Mouse (Mus musculus) frontal cortex, postnatal 14 days (tissue): Measurements from ENCODE around the gene Smim22.
A peak's percentile ranks its signal among the peaks of the same experiment; 100 is the strongest.

ENCODE experiments used
- DNase-seq, 2 experiments: peaks; one replicate each; pipeline ENCODE4 v3.0.0; 2022; ENCODE audit warnings: low spot score in 2 of 2

Gene Smim22

DNA sequence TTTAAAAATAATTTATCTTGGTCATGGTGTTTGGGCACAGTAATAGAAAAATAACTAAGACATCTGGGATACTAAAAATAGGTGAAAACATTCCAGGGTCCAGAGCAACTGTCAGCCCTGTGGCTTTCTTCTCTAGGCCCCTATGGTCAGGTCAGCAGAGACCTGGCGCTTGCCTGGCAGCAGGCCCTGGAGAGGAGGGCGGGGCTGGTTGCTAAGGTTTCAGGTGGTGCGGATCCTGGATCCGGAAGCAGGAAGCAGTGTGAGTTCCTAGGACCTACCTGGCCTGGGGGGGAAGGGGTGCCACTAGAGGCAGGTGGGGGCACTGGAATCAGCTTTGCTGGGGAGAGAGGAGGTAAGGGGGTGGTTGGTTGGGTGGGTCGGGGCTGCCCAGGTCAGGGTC lies at the start of gene Smim22:
Smim22 (plus strand) TSS at position 222 of the 400 bp plus-strand sequence.
- no peak for DNase-seq

DNA sequence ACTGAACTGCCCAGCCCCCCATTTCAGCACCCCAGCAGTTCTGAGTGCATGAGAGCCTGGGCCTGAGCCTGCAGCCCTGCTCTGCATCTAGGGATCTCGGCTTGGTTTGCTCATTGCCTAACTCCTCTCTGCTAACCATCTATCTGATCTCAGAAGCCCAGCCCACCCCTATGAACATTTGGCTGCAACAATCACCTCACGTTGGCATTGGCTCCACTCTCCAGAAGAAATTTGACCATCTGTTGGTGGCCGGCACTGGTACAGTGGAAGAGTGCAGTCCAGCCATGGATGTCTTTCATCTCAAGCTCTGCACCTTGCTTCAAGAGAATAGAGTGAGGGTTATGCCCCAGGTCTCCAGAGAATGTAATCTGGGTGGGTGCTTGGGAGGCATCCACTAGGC lies 49.6 kb upstream of the Smim22 start:
- DNase-seq = no peak

- no peak for DNase-seq
Measured at GRCm38 (mm10) chr16:4960260-4960659, 46.8 kb upstream of the Smim22 start.

GRCm38 (mm10) chr16:4963346-4963745 lies 43.7 kb upstream of the Smim22 start:
- no peak for DNase-seq

DNA sequence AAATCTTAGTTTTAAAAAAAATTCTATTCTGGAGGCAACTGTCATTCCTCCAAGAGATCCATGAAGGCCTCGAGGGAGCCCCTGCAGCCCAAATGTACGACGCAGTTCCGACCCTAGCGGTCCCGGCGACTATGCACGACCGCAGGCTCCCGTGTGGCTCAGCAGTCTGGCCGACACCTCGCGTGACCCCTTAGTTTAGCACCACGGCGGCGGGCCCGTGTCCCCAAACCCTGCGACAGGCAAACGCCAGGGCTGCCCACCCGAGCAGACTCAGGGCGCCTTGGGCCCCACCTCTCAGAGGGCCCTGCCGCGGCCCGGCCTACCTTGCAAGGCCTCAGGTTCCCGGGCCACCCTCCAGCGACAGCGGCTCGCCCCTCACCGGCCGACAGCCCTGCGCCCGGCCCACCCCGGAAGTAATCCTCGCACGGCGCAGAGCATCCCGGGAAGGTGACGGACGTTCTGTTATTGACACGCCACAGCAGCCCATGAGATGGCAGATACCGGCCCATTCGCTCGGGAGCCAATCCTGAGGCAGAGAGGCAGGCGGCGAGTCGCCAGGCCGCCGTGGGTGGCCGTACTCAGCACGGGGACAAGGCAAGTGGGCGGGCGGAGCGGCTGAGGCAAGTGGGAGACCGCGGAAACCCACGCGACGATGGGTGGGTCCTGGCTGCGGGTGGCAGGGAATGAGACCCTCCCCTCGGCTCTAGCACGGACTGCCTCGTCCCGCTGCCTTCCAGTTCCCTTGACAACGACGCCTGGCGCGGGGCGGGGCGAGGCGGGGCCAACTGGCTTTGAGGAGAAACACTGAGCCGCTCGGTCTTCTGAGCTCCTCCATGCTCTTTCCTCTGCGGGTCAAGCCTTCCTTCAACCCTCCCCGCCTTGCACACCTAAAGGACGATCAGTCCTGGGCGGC lies 43.0 kb upstream of the Smim22 start, which contains the start of gene Anks3:
Anks3 (minus strand) TSS at position 409 of the 913 bp plus-strand sequence.
- DNase-seq = peak; percentile 98 to 99

DNA sequence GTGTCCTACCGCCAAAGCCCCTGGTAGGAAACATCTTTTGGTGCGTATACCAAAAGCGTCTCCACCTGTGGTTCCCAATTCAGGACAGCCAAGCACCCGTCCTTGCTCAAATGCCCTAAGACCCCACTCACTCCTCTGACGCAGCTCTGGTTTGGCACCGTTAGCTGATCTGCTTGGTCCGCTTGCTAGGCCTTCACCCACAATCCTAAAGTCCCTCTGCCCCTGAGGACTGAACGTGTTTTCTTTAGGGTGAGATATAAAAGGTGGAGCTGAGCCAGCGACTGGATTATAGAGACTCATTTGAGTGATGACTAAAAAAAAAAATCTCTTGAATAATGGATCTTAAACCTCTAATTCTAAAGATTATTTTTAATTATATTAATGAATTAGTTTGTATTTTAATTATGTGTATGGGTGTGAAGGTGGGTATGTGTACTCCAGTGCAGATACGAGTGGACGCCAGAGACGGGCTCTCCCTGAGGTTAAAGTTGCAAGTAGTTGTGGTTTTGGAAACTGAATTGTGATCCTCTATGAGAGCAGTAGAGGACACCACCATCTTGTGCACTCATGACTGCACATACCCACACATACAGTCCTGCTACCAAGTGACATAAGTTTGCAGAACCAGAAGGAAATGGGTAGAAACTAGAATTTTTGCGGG lies 42.2 kb upstream of the Smim22 start:
- DNase-seq = no peak

DNA sequence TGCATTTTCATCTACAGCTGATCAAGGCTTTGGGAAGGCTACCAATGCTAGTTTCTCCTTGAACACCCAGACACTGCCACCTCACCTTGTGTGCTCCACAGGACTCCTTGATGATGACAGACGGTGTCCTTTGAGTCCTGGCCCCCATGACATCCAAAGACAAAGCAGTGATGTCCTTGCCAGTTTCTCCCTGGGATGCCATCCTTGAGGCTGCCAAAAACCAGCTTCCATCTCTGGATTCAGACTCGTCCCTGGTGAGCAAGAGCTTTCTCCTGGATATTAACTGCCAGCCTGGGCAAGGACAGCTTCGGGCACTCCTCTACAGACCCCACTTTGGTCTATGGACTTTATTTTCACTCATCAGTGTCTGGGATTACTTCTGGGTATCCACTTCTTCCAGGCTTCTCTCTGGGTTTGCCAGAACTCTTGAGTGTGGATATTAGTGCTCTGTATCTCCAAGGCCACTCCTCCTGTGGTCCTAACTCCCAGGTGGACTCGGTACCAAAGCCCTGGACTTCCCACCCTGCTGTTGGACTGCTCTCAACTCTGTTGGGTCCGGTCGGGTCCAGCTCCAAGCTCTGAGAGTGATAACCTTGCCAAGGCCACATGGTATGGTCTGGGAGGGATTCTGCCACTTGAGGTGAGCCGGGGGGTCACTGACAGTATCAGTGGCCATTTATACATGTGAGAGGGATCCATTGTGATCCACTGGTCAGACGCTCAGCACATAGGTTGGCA lies 41.5 kb upstream of the Smim22 start:
- no peak for DNase-seq

DNA sequence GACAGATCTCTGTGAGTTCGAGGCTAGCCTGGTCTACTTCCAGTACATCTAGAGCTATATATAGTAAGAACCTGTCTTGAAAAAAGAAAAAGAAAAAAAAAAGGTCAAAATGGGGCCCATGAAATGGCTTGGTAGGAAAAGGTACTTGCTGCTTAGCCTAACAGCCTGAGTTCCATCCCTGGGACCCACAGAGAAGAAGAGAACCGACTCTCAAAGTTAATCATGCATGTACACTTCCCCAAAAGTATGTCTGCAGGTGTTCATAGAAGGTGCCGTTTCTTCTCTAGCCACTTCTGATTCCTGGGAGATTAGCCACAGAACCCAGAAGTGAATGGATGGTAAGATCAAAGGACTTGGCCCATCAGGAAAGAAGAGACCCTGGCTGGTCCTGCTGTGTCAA lies 38.7 kb upstream of the Smim22 start:
- DNase-seq = no peak

GRCm38 (mm10) chr16:4969055-4969843 lies 37.8 kb upstream of the Smim22 start:
- DNase-seq = no peak

DNA sequence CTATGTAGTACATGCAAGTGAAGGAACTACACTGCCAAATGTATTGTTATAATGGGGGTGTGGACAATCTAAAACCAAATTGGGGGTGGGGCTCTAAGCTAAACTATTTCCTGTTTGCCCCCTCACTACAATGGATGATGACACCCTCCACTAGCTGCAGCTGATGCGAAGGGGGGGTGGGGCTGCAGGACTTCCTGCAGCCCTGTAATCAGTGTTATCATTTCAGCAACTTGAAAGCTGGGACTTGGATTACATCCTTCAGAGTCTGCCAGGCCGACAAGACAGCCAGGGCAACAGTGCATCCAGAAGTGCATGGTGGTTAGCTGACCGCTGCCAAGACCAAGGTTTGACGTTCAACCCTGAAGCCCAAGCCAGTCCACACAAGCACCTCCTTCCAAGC lies 35.5 kb upstream of the Smim22 start:
- DNase-seq = no peak

DNA sequence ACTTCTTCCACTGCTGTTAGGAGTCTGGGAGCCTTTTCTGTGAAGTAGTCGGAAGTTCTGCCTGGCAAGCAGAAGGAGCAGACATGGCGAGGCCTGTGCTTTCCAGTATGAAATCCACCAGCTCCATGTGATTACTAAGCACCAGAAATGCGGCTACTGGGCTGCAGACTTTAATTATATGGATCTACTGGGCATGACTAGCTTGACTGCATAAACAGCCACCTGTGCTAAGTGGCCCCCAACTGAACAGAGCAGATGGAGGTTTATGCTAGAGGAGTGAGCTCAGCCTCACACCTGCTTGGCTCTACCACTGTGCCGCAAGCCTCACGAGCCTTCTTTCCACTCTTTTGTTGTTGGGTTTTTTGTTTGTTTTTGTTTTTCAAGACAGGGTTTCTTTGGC lies 32.6 kb upstream of the Smim22 start:
- no peak for DNase-seq

DNA sequence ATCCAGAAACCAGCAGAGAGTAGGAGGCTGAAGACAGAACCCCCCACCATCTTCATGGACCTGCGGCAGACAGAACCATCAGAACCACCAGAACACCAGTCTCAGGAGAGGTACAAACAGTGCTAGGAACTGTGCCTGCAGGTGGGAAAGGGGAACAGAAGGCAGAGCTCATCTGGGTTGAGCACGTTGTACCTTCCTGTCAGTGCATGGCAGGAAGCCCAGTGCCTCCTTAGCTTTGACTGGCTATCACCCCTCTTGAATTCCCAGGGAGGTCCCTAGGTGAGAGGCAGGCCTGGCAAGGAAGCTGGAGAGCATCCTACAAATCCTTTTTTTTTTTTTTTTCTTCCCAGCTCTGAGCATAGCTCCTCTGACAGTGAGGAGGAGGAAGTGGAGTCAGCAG lies 30.9 kb upstream of the Smim22 start:
- no peak for DNase-seq

DNA sequence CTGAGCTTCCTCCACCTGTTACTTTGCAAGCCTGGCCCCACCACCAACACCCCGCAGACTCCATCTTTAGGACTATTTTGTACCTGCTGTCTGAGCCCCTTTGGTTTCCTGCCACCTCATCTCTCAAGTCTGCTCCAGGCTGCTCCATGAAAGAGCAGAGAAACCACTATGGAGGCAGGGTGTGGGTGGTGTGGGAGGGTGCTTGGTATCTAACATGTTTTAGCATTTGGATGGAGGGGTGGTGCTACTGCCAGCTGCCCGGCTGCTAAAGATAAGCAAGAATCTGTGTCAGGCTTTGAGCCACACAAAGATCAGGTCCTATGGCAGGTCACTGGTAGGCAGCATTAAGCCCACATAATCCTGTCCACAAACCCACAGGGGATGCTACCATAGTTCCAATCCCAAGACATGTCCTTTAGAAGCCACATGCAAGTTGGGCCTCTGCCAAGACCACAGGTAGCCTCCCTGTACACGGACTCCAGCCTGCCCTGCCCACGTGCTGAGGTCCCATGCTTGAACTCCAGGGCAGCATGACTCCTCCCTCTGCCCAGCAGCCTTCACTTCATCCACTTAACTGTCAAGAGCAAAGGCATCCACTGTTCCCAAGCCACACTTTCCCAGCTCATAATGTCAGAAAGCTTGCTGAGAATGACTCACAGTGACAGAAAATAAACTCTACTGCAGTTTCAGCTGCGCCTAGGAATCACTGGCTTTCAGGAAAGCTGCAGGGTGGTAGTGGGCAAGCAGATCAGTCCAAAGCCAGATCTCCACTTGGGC lies 28.6 kb upstream of the Smim22 start:
- peak in 1 of 2 experiments; percentile 28 for DNase-seq

DNA sequence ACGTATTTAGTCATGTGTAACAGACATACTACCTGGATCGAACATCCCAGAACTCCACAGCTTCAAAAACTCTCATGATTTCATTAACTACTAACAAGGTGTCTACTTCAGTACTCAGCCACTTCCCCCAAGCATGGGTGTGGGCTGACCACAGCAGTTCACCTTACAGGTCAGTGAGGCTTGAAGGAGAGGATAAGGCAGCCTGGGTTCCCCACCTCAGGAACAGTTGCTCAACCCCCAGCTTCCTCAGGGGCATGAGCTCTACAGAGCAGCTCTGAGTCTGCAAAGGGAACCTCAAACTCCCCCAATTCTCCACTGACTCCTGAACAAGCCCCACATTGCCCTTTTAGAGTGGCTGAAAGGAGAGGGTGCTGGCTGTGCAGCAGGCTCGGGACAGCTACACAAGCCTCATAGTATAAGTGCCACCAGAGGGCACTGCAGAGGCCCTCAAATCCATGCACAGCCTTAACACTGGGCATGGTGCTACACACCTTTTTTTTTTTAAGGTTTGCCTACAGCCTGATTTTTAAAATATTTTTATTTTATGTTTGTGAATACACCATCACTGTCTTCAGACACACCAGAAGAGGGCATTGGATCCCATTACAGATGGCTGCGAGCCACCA lies 27.2 kb upstream of the Smim22 start:
- DNase-seq = no peak

DNA sequence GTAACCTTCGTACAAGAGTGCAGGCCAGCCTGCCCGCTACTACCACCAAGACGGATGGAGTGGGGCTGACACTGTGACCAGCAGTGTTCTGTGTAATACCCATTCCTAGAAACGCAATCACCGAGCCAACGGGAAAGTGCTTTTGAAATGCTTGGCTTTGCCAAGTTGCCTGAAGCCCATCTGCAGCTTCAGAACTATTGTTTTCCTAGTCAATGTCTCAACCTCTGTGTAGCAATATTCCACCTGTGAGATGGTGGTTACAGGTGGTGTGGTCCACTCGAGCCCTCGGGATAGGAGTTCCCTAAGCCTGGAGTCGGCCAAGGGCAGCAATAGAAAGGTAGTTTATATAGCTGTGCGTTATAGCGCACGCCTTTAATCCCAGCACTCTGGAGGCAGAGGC lies 22.4 kb upstream of the Smim22 start:
- DNase-seq = no peak

DNA sequence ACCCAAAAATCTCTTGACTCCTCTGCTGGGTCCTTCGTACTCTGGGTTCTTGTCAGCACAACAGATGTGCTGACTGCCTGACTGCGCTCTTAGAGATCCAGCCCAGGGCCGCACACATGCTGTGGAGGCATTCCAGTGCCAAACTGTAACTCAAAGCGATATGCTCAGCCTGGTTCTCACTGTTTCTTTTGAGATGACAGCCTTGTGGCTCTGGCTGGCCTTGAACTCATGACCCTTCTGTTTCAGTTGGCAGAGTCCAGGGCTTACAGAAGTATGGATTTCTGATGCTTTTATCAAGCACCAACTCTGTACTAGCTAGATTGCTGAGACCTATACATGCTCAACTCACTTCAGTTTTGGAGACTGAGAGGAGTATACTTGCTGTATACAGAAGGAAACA lies 13.8 kb upstream of the Smim22 start:
- no peak for DNase-seq

DNA sequence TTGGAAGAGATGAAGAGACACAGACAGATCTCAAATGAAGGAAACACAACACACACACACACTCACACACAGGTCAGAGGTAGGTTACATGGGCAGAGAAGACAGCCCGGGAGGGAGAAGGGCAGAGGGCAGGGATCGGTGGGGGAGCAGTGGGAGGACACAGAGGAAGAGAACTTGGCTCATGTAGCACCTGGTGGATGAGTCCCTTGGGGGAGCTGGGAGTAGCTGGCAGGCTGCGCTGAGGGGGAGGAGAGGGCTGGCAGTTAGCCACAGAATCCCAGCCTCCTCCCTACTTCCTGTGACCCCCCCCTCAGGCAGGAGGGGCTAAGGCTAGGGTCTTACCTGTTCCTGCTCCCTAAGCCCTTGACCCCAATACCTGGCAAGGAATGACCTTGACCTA lies 9.5 kb upstream of the Smim22 start, which contains the start of gene Sept12:
Sept12 (minus strand) TSS at position 300 of the 400 bp plus-strand sequence.
- no peak for DNase-seq

DNA sequence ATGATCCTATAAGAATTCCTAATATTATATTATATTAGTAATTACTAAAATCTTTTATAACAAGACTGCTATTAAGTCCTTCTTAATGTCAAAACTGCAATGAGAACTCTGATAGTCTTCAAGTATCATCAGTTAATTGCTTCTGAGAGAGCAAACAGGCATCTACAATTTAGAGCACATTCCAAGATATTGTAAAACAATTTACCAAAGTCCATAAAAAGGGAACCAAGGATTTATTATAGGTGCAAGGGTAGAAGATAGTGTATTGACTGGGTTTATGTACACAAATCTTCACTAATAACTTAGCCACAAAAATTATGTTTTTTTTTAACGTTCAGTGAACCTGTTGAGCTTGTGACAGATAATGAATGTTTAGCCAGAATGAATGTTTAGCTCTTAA lies 8.1 kb upstream of the Smim22 start:
- no peak for DNase-seq

DNA sequence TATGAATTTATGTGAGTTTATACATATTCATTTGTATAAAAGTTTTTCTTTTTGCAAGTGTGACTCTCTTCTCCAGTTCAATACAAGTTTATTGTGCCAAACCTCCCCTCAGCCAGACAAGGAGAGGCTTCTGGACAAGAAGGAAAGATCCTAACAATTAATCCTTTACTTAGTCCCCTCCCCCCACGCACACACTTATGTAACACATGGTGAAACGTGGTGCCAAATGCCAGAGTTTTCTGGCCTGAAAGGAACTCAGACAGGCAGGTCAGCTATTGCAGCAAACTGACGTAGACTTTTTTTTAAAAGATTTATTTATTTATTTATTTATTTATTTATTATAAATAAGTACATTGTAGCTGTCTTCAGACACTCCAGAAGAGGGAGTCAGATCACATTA lies 6.5 kb upstream of the Smim22 start:
- DNase-seq = no peak

DNA sequence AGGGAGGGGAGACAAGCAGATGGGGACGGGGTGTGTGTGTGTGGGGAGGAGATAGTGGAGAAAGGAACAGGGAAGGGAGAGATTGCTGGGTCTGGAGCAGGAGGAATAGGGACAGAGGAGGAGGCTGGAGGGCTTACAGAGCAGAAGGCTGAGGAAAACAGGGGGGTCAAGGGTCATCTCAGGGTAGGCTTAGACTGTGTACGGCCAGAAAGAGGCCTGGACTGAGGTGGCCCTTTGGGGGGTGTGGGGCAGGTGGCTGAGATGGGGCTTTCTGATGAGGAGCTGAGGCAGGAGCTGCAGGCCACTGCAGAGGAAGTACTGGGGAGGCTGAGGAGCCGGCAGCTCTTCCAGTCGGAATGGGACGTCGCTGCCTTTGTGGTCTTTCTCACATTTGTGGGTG lies 404 bp downstream of the Smim22 start:
- DNase-seq = no peak
